Mouse (Mus musculus) testis, adult 2 months (tissue): Measurements from ENCODE around the gene Amhr2. TPM values are rescaled to one million over a fixed set of nuclear protein-coding genes. Genes with fewer than 3 reads are reported as not detected.

ENCODE experiments used
- H3K27ac ChIP-seq: fragments of 200-500 bp; 2 replicates; pipeline ENCODE4 v1.5.1; 2012; ENCODE audit warnings: low read depth, low read length; ENCODE audit not compliant: control insufficient read depth, insufficient read depth
- H3K27me3 ChIP-seq: fragments of 200-500 bp; 2 replicates; pipeline ENCODE4 v1.6.1; 2012; ENCODE audit warnings: mild to moderate bottlenecking, low read length, moderate library complexity; ENCODE audit not compliant: control insufficient read depth, insufficient read depth
- H3K36me3 ChIP-seq: fragments of 200-500 bp; 2 replicates; pipeline ENCODE4 v1.6.1; 2012; ENCODE audit warnings: mild to moderate bottlenecking, low read length; ENCODE audit not compliant: control insufficient read depth, insufficient read depth
- H3K4me1 ChIP-seq: fragments of 200-500 bp; 2 replicates; pipeline ENCODE4 v1.6.1; 2012; ENCODE audit warnings: low read length; ENCODE audit not compliant: control insufficient read depth, insufficient read depth
- H3K4me3 ChIP-seq: fragments of 200-500 bp; 2 replicates; pipeline ENCODE4 v1.5.1; 2012; ENCODE audit warnings: low read depth, mild to moderate bottlenecking, low read length, moderate library complexity, mixed read lengths; ENCODE audit not compliant: control insufficient read depth
- CTCF ChIP-seq: fragments of 200-500 bp; IDR thresholded peaks from 2 replicates; pipeline ENCODE4 v1.5.1; 2012; ENCODE audit warnings: low read depth, mild to moderate bottlenecking, inconsistent platforms, low read length, moderate library complexity; ENCODE audit not compliant: control insufficient read depth, insufficient read depth, insufficient replicate concordance
- POLR2A ChIP-seq: fragments of 200-500 bp; IDR thresholded peaks from 2 replicates; pipeline ENCODE4 v1.6.1; 2012; ENCODE audit warnings: low read depth, mild to moderate bottlenecking, inconsistent platforms, low read length, moderate library complexity; ENCODE audit not compliant: control insufficient read depth
- polyA plus RNA-seq: library from polyadenylated mRNA; depleted of rRNA; stranded (reverse); fragments of >200 nt; gene quantifications from 2 replicates; pipeline ENCODE4 v1.2.3, GENCODE M21; 2012; rRNA removed

Amhr2 gene
- polyA plus RNA-seq, result 131 and 168 TPM in 2 replicates

DNA sequence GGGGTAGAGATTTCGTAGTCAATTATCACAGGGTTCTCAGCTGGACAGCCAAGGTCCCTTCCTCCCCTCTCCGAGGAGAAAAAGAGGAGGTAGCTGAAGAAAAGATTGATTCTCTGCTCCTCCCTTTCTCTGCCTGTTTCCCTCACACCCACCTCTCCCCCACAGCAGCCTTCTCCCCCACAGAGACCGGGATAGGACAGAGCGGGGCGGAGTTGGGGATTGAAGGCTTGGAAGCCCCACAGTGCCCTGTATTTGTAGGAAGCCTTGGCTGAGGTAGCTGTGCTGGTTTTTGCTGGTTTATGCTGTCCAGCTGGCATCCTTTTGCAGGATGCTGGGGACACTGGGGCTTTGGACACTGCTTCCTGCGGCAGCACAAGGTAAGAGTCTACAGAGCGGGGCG lies at the start of gene Amhr2:
Gene Amhr2, plus strand, starts transcription at position 222 of the 400 bp plus-strand sequence.
- Histone ChIP-seq H3K27me3 (no peaks in the 10 kb centered on the region), H3K36me3 (no peaks in the 10 kb centered on the region), H3K4me1 (no peaks in the 10 kb centered on the region; the same call in 1 of the 2 replicates), H3K27ac (peak within 1 kb of the TSS; percentile 80), H3K4me3 (peak within 1 kb of the TSS; percentile 71)
- no peak for TF ChIP-seq CTCF
- TF ChIP-seq POLR2A, result 0 out of 2 replicates have a peak, but pooled peaks have one; percentile 38

- peaks cover 15% of the 10 kb centered on the region for H3K4me1 ChIP-seq
- H3K27ac ChIP-seq, result peak overlapping the region; percentile 92; the same call in 1 of the 2 replicates
- H3K36me3 ChIP-seq, result no peaks in the 10 kb centered on the region
- H3K4me3 ChIP-seq, result no peak overlapping the region
- 0 out of 2 replicates have a peak, but pooled peaks cover 3% of the 10 kb centered on the region for H3K27me3 ChIP-seq
- TF ChIP-seq POLR2A (no peak), CTCF (no peak)
Measured at GRCm38 (mm10) chr15:102398629-102399028, 46.5 kb upstream of the Amhr2 start.

GRCm38 (mm10) chr15:102399229-102400221 lies 45.6 kb upstream of the Amhr2 start:
- Histone ChIP-seq H3K4me1 (peaks cover 15% of the 10 kb centered on the region), H3K36me3 (no peaks in the 10 kb centered on the region), H3K4me3 (peak overlapping the region; percentile 85), H3K27ac (peak overlapping the region; percentile 92), H3K27me3 (0 out of 2 replicates have a peak, but pooled peaks cover 3% of the 10 kb centered on the region)
- TF ChIP-seq POLR2A, result peak; percentile 65
- no peak for TF ChIP-seq CTCF

DNA sequence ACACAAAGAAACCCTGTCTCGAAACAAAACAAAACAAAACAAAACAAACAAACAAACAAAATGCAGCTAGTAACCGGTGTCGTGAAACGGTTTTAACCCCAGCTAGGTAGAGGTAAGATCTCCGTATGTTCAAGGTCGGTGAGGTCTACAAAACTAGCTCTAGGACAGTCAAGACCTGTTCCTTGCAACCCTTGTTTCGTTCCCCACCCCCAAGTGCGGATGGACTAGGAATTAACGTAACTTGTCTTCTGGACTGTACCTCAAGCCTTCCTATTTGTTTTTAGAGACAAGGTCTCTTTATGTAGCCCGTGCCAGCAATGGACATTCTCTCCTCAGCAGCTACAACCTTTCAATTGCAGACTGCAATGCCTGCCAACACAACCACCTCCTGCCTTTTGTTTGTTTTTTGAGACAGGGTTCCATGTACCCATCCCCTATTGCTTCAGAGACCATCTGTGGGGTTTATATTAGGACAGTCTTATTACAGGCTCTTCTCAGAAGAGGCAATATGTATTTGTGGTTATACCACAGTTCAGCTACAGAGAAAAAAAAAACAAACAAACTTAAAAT lies 44.6 kb upstream of the Amhr2 start:
- peak overlapping the region; percentile 92 for H3K27ac ChIP-seq
- H3K27me3 ChIP-seq, result 0 out of 2 replicates have a peak, but pooled peaks cover 3% of the 10 kb centered on the region
- peak overlapping the region; percentile 0; the same call in 1 of the 2 replicates for H3K4me3 ChIP-seq
- no peaks in the 10 kb centered on the region for H3K36me3 ChIP-seq
- no peak for TF ChIP-seq CTCF
- no peak for TF ChIP-seq POLR2A
- peaks cover 16% of the 10 kb centered on the region for H3K4me1 ChIP-seq

DNA sequence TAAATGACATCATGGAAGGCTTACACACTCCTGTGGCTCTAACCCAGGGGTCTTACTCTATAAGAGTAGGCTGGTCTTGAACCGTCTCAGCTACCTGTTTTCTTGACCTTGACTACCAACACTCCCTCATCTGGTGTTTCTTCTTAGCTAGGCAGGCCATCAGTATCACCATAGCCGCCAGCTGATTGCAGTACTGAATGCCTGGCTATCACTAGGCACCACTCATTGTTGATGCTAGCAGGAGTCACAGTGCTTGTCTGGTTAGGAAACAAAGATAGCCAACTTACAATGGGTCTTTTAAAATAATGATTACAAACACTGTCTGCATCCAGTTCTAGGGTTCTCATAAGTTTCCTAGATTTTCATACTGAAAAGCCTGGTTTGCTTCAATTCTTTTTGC lies 43.9 kb upstream of the Amhr2 start:
- no peaks in the 10 kb centered on the region for H3K36me3 ChIP-seq
- H3K27ac ChIP-seq, result peak overlapping the region; percentile 29; the same call in 1 of the 2 replicates
- TF ChIP-seq POLR2A (no peak), CTCF (no peak)
- peaks cover 16% of the 10 kb centered on the region for H3K4me1 ChIP-seq
- 0 out of 2 replicates have a peak, but pooled peaks cover 3% of the 10 kb centered on the region for H3K27me3 ChIP-seq
- H3K4me3 ChIP-seq, result no peak overlapping the region

- Histone ChIP-seq H3K4me3 (no peak overlapping the region), H3K27ac (no peak overlapping the region), H3K27me3 (0 out of 2 replicates have a peak, but pooled peaks cover 3% of the 10 kb centered on the region), H3K36me3 (no peaks in the 10 kb centered on the region), H3K4me1 (peaks cover 16% of the 10 kb centered on the region)
- TF ChIP-seq CTCF (no peak), POLR2A (no peak)
Measured at GRCm38 (mm10) chr15:102402210-102402609, 43.0 kb upstream of the Amhr2 start.
